Mouse (Mus musculus): ENCODE measurements at regions not wholly inside any gene's neighbourhood (a gene's known extent, or its start where the extent isn't known, plus 50 kb on each side); places are given as distances from the start of the nearest gene placed in this dataset.

- Histone ChIP-seq H3K27ac (no peak overlapping the region), H3K4me1 (ENCODE audit: insufficient read depth, low read length) (no peaks in the 10 kb centered on the region), H3K9ac (replicated peaks; ENCODE audit: low read length) (no peak overlapping the region), H3K9me3 (ENCODE audit: low read length) (no peaks in the 10 kb centered on the region), H3K4me3 (ENCODE audit: low read length) (no peak overlapping the region), H3K27me3 (ENCODE audit: insufficient read depth, low read length) (no peaks in the 10 kb centered on the region), H3K4me2 (ENCODE audit: low read depth, low read length) (no peak overlapping the region), H3K36me3 (ENCODE audit: insufficient read depth, low read length) (no peaks in the 10 kb centered on the region)
- WGBS, result 91% methylated on average over 7 of the region's 7 CpGs
- DNase-seq (ENCODE audit: low spot score) (no peak), ATAC-seq (no peak)
- TF ChIP-seq CTCF (IDR thresholded peaks at IDR 0.05; ENCODE audit: low read depth), result no peak
Measured at GRCm38 (mm10) chr12:77085244-77085643, 123.2 kb upstream of the Max start.

- 90% methylated on average over 5 of the region's 5 CpGs for WGBS
- Histone ChIP-seq H3K36me3 (ENCODE audit: insufficient read depth, low read length) (no peaks in the 10 kb centered on the region), H3K4me1 (ENCODE audit: insufficient read depth, low read length) (no peaks in the 10 kb centered on the region), H3K9me3 (ENCODE audit: low read length) (no peaks in the 10 kb centered on the region), H3K27ac (no peak overlapping the region), H3K4me3 (ENCODE audit: low read length) (no peak overlapping the region), H3K4me2 (ENCODE audit: low read depth, low read length) (no peak overlapping the region), H3K9ac (replicated peaks; ENCODE audit: low read length) (no peak overlapping the region), H3K27me3 (ENCODE audit: insufficient read depth, low read length) (no peaks in the 10 kb centered on the region)
- TF ChIP-seq CTCF (IDR thresholded peaks at IDR 0.05; ENCODE audit: low read depth), result no peak
- DNase-seq (ENCODE audit: low spot score) (no peak), ATAC-seq (no peak)
Measured at GRCm38 (mm10) chr12:77084744-77085143, 122.7 kb upstream of the Max start.

GRCm38 (mm10) chr12:77084343-77084742 is 122.3 kb upstream of the Max start:
- TF ChIP-seq CTCF (IDR thresholded peaks at IDR 0.05; ENCODE audit: low read depth), result no peak
- no peaks in the 10 kb centered on the region for H3K27me3 ChIP-seq (ENCODE audit: insufficient read depth, low read length)

GRCm38 (mm10) chr12:77083760-77084159 is 121.8 kb upstream of the Max start:
- Histone ChIP-seq H3K4me2 (ENCODE audit: low read depth, low read length) (no peak overlapping the region), H3K36me3 (ENCODE audit: insufficient read depth, low read length) (no peaks in the 10 kb centered on the region), H3K27me3 (ENCODE audit: insufficient read depth, low read length) (no peaks in the 10 kb centered on the region), H3K27ac (no peak overlapping the region), H3K4me1 (ENCODE audit: insufficient read depth, low read length) (no peaks in the 10 kb centered on the region), H3K9ac (replicated peaks; ENCODE audit: low read length) (no peak overlapping the region), H3K4me3 (ENCODE audit: low read length) (no peak overlapping the region), H3K9me3 (ENCODE audit: low read length) (no peaks in the 10 kb centered on the region)
- ATAC-seq (no peak), DNase-seq (ENCODE audit: low spot score) (no peak)
- 85% methylated on average over 6 of the region's 6 CpGs for WGBS
- no peak for TF ChIP-seq CTCF (IDR thresholded peaks at IDR 0.05; ENCODE audit: low read depth)

More at GRCm38 (mm10) chr12:77084343-77084742, 122.3 kb upstream of the Max start:
- DNase-seq (ENCODE audit: low spot score) (no peak), ATAC-seq (no peak)
- no peaks in the 10 kb centered on the region for H3K9me3 ChIP-seq (ENCODE audit: low read length)
- no peaks in the 10 kb centered on the region for H3K4me1 ChIP-seq (ENCODE audit: insufficient read depth, low read length)
- H3K36me3 ChIP-seq (ENCODE audit: insufficient read depth, low read length), result no peaks in the 10 kb centered on the region
- WGBS, result 53% methylated on average over 1 of the region's 1 CpGs
- H3K4me3 ChIP-seq (ENCODE audit: low read length), result no peak overlapping the region
- no peak overlapping the region for H3K27ac ChIP-seq
- no peak overlapping the region for H3K9ac ChIP-seq (replicated peaks; ENCODE audit: low read length)
- H3K4me2 ChIP-seq (ENCODE audit: low read depth, low read length), result no peak overlapping the region

DNA sequence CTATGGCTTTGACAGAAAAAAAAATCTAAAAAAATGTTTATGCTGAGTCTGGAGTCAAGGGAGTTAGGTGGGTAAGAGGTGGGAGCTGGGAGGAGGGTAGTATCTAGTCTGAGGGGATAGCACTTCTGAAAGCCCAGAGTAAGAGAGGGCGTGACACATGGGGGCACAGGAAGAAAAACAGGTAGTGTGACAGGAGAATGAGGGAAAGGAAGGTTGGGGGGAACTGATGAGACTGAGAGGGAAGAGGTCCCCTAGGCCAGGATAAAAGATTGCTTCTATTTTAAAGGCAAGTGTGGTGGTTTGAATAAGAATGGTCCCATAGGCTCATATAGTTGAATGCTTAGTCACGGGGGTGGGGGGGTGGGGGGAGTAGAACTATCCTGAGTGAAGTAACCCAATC is 119.8 kb upstream of the Max start:
- Histone ChIP-seq H3K27me3 (ENCODE audit: insufficient read depth, low read length) (no peaks in the 10 kb centered on the region), H3K27ac (no peak overlapping the region), H3K4me2 (ENCODE audit: low read depth, low read length) (no peak overlapping the region), H3K4me1 (ENCODE audit: insufficient read depth, low read length) (no peaks in the 10 kb centered on the region), H3K36me3 (ENCODE audit: insufficient read depth, low read length) (no peaks in the 10 kb centered on the region), H3K9ac (replicated peaks; ENCODE audit: low read length) (no peak overlapping the region), H3K9me3 (ENCODE audit: low read length) (no peaks in the 10 kb centered on the region), H3K4me3 (ENCODE audit: low read length) (no peak overlapping the region)
- DNase-seq (ENCODE audit: low spot score) (no peak), ATAC-seq (no peak)
- no peak for TF ChIP-seq CTCF (IDR thresholded peaks at IDR 0.05; ENCODE audit: low read depth)
- 86% methylated on average over 2 of the region's 2 CpGs for WGBS

DNA sequence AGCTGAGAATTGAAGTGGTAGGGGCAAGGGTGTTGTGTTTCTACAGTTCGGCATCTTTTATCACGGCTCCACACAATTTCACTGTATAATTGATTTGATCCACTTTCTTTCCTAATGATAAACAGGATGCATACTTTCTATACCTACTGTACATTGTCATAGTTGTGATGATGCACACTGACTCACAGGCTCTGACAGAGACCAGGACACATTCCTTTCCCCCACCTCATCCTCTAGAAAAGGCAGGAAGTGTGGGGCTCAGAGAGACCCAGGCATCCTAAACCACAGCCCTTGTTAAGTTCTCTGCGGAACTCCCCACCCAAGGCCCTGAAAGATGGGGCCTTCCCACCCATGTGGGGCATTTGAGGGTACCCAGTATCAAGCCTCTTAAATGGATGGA is 117.5 kb upstream of the Max start:
- no peak overlapping the region for H3K9ac ChIP-seq (replicated peaks; ENCODE audit: low read length)

GRCm38 (mm10) chr12:77076678-77077077 is 114.7 kb upstream of the Max start:
- H3K4me1 ChIP-seq (ENCODE audit: insufficient read depth, low read length), result no peaks in the 10 kb centered on the region
- H3K9me3 ChIP-seq (ENCODE audit: low read length), result no peaks in the 10 kb centered on the region
- WGBS, result 92% methylated on average over 5 of the region's 5 CpGs
- no peak overlapping the region for H3K4me2 ChIP-seq (ENCODE audit: low read depth, low read length)
- no peaks in the 10 kb centered on the region for H3K36me3 ChIP-seq (ENCODE audit: insufficient read depth, low read length)
- DNase-seq (ENCODE audit: low spot score), result no peak
- no peak for ATAC-seq
- H3K4me3 ChIP-seq (ENCODE audit: low read length), result no peak overlapping the region
- H3K27ac ChIP-seq, result no peak overlapping the region
- no peak for TF ChIP-seq CTCF (IDR thresholded peaks at IDR 0.05; ENCODE audit: low read depth)
- no peak overlapping the region for H3K9ac ChIP-seq (replicated peaks; ENCODE audit: low read length)
- no peaks in the 10 kb centered on the region for H3K27me3 ChIP-seq (ENCODE audit: insufficient read depth, low read length)

More for the DNA sequence above, 117.5 kb upstream of the Max start:
- H3K27ac ChIP-seq, result no peak overlapping the region
- TF ChIP-seq CTCF (IDR thresholded peaks at IDR 0.05; ENCODE audit: low read depth), result no peak
- H3K9me3 ChIP-seq (ENCODE audit: low read length), result no peaks in the 10 kb centered on the region
- no peaks in the 10 kb centered on the region for H3K4me1 ChIP-seq (ENCODE audit: insufficient read depth, low read length)
- H3K4me3 ChIP-seq (ENCODE audit: low read length), result no peak overlapping the region
- no peaks in the 10 kb centered on the region for H3K36me3 ChIP-seq (ENCODE audit: insufficient read depth, low read length)
- no peak overlapping the region for H3K4me2 ChIP-seq (ENCODE audit: low read depth, low read length)
- ATAC-seq (no peak), DNase-seq (ENCODE audit: low spot score) (no peak)
- no peaks in the 10 kb centered on the region for H3K27me3 ChIP-seq (ENCODE audit: insufficient read depth, low read length)
- WGBS, result 93% methylated on average over 3 of the region's 3 CpGs

Measured in hindbrain, postnatal 0 days (tissue).